Mouse (Mus musculus) kidney, postnatal 4 days (tissue): ENCODE measurements around the gene Mybpc2.

ENCODE experiments used
- DNase-seq, 2 experiments: peaks; one replicate each; pipeline ENCODE4 v3.0.0; 2021; ENCODE audit warnings: mixed read lengths in 2 of 2

Mybpc2 gene

DNA sequence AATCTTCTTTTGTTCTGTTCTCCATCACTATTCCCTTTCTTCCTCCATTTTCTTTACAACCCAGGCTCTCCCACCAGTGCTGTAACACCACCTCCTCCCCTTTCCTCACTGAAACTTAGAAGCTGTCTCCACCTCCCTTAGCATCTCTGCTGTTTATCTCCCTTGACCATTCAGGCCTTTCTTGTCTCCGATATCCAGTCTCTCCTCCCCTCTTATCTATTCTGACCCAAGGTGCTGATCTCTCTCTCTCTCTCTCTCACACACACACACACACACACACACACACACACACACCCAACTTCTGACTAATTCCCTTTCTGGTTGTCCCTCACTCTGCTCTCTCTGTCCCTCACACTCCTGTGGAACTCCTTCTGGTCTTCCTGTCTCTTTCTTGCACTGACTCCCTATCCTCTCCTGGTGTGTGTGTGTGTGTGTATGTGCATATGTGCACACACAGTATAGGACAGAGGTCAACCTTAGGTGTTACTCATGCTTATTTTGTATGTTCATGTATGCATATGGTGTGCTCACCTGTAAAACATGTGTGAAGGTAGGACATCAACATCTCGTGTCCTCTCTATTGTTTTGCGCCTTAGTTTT is 41.5 kb downstream of the Mybpc2 start:
- no peak for DNase-seq

DNA sequence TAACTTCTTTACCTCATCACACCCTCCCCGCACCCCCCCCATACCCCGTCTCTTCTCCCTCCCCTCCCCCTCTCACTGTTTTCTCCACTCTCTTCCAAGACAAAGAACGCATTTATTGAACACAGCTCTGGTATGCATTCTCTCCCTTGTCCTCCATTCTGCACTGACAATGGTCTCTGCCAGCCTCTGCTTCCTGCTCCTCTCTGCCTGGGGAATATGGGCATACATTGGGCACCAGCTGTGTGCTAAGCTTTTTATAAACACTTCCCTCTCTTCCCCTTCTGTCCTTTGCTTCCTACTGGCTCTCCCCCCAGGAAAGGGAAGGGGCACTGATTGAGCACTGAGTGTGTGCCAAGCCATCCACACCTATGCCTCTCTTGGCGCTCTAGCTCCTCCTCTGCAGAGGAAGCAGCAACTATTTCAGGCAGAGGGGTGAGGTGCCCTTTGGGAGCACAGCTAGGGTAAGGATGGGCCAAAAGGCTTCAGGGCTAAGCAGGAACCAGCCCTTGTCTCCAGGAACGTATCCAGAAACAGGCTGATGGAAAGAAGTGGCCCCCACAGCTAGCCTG is 49.3 kb downstream of the Mybpc2 start:
- no peak for DNase-seq

DNA sequence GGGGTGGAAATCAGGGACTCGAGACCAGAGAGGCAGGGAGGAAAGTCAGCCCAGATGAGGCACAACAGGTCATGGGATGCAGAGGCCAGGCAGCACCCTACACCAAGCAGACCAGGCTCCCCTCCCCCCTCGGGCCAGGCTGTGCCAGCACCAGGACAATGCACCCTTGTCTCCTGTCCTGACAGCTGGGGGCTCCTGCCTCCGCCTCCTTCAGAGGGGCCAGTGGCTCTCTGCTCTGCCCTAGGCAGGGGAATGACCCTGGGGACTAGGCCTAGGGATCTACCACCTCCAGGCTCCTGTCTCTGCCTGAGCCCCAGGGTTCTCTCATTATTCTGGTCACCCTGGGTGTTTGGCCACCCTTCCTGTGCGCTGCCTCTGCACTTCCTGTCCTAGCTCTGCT is 50.0 kb downstream of the Mybpc2 start:
- no peak for DNase-seq

DNA sequence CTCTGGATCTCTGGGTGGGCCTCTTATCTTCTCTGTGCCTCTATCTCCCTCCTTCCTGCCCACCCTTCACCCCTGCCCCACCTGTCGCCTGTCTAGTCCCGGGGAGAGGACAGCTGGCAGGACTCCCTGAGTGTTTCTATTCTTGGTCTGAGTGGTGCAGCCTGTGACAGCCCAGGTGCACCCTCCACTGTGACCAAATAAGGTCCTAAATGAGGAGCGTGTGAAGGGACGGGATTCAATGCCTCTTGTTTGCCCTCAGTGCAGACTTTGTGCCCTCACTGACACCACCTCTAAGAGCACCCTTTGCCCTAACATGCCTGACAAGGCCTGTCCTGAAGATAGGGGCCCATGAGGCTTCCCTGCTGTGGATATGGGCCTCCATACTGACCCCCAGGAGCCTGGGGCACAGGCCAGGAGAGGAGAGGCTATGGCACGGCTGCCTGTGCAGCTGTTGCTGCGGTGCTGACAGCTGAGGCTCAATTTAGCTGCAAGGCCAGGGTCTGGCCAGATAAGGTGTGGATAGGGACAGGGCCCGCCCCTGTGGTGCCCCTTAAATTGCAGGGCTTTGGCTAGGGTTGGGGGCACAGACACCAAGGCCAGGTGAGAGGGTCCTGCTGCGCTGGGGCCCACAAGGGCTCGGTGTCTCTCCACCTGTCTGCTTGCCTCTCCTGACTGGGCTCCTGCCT is 51.4 kb downstream of the Mybpc2 start:
- DNase-seq: no peak

DNA sequence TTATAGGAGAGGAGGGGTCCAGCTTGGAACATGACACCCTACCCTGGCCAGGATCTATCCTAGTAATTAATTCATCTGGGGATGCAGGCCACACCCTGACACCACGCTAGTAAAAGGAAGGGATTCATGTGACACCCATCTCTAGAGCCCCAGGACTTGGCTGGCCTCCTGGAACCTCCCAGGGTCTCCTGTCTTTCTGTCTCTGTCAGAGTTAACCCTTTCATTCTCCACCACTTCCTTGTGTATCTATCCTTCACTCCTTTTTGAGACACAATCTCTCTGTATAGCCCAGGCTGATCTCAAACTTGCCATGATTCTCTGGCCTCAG is 51.9 kb downstream of the Mybpc2 start:
- DNase-seq: no peak

DNA sequence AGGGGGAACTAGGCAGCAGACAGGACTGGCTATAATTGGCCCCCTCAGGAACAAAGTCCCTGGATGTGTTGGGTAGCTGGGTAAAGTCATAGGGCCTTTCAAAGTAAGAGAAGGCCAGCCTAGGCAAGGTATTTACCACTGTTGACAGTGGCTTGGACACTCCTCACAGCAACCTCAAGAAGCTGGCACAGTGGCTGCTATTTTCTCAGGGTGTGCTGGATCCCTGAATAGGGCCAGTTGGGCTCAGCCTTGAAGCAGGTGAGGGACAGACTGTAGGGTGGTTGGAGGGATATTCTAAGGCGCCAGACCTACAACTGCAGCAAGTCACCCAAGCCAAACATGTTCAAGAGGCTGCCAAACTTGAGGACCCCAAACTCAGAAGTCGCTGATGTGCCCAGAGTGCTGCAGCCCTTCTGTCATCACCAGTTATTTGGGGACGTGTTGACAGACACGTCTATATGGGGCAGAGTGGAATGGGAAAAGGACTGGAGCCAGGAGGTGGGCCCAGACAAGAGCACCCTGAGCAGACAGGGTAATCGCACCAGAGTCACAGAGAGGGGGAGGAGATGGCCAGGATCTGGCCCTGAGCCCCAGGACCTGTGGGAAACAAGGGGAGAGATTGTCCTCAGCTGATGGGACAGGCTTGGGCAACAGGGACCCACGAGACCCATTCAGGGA is 52.4 kb downstream of the Mybpc2 start:
- no peak for DNase-seq

DNA sequence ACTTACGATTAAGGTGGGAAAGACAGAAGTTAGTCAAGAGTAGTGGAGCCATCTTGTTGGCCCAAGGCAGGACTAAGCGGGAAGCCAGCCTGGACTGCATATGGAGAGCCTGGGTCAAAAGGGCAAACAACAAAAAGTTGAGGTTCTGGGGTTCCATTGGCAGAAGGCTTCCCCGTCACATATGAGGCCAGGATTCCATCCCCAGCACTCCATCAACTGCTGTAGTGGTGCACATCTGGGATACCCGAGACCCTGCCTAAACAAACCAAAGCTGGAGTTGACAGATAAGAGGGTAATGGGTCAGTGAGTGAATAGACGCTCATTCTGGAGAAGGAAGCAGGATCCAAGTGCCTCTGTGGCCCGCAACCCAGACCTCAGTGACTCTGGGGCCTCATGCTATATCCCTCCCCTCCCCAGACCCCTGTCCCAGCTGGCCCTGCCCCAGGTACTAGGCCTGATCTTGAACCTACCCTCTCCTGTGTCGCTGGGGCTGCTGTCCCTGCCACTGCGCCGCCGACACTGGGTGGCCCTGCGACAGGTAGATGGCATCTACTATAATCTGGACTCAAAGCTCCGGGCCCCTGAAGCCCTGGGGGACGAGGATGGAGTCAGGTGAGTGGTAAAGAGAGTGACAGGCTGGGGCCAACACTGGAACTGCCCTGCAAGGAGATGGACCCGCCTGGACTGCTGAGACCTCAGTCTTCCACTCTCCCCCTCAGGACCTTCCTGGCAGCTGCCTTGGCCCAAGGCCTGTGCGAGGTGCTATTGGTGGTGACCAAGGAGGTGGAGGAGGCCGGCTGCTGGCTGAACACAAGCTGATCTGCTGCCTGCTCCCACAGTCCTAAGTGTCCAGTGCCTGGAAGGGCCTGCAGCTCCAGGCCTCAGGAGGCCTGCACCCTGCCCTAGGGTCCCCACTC is 53.5 kb downstream of the Mybpc2 start:
- no peak for DNase-seq

DNA sequence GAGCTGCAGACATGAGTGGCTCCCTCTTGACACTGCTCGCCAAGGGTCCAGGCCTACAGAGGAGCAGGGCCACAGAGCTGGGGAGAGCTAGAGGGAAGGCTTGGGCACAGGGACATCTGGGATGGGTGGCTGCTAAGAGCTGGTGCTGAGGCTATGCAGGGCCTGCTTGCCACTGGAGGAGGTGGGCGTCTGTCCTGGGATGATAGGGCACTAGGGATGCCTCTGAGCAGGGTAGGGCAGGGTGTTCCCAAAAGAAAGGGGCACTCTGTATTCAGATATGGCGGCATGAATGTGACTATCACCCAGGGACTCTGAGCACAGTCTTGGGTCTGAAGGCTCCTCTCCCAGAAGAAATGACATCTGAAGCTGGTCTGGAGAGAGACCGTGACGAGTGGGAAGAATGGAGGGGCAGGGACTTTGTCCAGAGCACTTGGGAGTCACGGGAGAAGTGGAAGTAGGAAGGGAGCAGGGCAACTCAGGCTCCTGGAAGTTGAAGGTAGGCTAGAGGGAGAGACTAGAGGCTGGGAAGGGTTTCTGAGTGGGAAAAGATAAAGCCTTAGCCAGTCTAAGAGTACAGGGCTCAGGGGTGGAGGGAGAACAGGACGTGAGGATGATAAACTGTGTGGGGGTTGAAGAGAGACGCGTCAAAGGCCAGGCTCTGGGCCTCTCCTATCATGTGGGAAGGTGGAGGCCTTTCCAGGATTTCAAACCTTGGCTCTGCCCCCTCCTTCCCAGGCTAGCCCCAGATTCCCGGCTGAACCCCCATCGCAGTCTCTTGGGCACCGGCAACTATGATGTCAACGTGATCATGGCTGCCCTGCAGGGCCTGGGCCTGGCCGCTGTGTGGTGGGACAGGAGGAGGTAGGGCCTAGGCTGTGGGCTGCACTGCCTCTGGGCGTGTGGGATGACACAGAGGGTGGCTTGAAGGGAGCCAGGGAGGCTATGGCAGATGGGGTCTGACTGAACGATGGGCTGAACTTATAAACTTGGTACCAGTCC is 54.5 kb downstream of the Mybpc2 start:
- DNase-seq: no peak

DNA sequence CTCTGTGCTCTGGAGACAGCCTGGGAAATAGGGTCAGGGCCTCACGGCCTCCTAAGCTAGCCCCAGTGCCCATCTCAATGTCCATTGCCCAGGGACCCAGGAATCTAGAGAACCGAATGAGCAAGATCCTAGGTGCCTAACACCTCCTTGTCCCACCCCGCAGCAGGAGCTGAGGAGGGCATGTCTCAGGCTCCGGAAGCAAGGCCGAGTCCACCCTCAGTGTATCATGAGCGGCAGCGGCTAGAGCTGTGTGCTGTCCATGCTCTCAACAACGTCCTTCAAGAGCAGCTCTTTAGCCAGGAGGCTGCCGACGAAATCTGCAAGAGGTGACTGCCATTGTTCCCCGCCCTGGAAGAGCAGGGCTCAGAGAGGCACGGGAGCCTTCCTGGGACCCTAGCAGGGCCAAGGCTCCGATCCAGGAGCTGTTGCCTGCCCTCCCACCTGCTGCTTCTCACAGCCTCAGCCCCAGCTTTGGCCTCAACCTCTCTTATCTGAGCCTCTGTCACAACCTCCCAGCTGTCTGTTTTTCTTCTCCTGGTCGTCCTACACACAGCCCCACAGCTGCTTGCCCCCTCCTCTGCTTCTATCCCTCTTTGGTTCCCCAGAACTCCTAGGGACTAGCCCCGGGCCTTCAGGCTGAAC is 55.7 kb downstream of the Mybpc2 start:
- DNase-seq: no peak

DNA sequence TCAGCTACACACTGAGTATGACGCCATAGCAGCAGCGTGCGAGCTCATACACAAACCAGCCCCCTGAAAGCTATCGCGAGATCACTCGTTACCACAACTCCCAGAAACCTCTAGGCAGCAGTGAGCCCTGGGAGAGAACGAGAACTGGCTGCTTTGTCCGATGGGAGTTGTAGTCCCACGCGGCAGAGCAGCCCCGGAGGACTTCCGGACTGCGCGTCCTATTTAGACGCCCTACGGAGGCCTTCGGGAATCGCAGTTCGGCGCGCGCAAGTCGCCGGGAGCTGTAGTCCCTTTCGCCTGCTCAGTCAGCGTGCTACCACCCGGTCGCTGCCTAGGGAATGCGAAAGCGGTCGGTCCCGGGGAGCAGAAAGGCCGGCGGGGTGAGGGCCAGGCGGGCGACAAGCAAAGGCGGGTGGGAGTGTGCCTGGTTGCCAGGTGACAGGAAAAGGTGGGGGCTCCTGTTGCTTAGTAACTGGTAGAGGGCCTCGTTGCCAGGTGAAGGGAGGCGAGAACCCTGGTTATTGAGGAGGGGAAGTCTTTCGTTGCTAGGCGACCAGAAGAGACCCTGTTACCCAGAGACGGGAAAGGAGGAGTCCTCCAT is 56.5 kb downstream of the Mybpc2 start, which contains the start of gene Josd2:
TSS of gene Josd2 (plus strand) at position 170 of the 601 bp plus-strand sequence.
- peak; percentile 91 to 95 for DNase-seq

DNA sequence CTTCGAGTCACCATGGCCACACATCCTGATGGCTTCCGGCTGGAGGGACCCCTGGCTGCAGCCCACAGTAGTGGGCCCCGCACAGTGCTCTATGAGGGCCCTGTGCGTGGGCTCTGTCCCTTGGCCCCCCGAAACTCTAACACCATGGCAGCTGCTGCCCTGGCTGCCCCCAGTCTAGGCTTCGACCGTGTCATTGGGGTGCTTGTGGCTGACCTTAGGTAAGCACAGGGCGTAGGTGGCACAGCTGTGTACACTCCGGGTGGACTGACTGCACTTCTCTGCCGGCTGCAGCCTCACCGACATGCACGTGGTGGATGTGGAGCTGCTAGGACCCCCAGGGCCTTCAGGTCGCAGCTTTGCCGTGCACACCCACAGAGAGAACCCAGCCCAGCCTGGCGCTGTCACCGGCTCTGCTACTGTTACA is 57.6 kb downstream of the Mybpc2 start:
- no peak for DNase-seq

DNA sequence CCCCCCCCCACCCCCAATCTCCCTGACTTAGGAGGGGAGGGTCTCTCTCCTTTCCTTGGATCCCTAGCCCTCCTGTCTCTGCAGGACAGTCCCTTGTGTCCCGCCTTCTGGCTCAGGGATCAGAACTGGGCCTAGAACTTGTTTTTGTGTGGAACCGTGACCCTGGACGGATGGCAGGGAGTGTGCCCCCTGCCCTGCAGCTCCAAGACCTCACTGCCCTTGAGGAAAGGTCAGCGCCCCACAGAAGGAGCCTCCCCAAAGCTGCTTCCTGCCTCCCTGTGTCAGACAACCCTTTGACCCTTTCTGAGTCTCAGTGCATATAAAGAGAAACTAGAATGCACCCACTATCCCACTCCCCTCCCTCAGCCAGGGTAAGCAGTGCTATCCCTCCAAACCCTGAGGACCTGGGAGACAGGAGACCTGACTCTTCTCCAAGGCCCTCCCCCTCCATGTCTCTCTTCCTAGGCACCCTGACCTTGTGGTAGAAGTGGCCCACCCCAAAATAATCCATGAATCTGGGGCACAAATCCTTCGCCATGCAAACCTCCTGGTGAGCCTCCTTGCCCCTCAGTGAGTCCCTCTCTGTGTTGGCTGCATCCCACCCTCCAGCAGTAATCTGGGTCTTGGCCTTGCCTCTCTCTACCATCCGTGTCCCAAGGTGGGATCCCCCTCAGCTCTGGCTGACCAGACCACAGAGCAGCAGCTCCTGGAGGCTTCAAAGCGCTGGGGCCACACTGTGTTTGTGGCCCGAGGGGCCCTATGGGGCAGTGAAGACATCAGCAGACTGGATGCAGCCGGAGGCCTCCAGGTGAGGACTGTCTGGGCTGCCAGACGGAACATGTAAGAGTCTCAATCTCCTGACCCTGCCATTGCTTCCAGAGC is 58.2 kb downstream of the Mybpc2 start:
- no peak for DNase-seq

DNA sequence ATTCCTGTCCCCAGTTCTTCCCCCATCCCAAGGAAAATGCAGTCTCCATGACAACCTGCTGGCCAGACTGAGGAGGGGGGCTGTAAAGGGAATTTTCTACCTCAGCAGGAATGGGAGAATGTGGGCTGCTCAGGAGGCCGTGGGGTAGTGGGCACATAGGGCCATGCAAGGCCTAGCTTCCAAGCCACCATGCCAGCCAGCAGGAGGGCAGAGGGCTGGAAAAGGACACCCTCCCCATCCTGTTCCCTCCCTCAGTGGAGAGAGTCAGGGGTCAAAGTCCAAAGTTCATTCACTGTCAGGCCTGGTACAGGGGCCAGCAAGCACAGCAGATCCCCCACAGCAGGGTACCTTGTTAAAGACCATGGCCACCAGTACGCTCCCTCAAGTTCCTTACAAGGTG is 59.3 kb downstream of the Mybpc2 start, which contains the start of gene Aspdh:
TSS of gene Aspdh (plus strand) at position 281 of the 400 bp plus-strand sequence.
- peak in 1 of 2 experiments; percentile 39 for DNase-seq

DNA sequence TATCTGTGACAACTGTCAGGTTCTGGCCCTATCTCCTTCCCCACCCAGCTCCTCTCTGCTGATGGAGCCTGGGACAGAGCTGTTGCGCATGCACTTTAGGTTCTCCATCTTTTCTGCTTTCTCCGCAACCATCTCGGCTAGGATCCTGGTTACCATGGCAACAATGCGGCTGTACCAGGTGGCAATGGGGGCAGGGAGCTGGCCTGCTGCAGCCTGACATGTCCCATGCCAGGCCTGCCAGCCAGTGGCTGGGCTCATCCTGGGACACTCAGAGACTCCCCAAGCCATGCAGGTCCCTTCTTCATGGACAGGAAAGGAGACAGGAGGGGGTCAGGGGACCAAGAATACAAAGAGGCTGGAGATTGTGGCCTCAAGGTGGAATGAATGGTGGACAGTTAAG is 59.9 kb downstream of the Mybpc2 start:
- no peak for DNase-seq

DNA sequence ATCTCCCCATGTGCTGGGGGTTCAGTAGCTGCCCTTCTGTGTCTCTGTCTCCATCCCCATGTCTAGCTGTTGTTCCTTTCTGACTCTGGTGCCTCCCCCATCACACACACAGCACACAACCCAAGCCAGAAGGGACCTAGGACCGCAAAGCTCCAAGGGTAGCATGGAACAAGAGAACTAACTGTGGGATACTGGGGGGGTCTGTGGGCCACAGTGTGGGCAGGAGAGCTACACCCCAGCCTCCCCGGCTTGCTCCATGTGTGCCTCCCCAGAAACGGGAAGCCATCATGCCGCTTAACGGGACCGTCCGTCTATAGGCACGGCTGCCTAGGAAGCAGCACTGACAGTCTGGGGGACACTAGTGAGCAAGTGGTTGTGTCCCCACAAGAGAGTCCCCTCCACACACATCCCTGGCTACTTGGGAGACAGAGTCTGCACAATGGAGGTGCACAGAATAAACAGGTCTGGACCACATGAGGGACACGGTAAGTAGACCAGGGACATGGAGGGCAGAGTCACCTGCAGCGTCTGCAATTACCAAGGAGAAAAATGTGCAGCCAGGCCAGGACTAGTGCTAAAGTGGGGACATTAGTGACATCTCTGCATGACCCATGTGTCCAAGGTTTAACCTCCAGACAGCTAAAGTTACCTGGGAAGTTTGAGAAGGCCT is 60.8 kb downstream of the Mybpc2 start:
- DNase-seq: no peak

DNA sequence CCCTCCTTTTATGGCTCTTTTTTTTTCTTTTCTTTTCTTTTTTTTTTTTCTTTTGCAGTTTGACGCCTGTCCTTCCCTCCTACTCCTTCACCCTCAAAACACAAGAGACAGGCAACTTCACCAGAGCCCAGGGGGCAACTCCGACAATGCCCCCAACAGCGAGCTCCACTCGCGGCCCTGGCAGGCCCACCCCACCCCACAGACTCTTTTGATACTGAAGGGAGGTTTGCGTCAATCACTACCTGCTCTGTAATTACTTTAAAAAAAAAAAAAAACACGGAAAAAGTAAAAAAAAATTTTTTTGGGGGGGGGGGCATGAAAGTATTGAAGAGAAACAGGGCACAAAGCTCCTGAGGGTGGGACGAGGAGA is 61.4 kb downstream of the Mybpc2 start:
- DNase-seq: no peak

DNA sequence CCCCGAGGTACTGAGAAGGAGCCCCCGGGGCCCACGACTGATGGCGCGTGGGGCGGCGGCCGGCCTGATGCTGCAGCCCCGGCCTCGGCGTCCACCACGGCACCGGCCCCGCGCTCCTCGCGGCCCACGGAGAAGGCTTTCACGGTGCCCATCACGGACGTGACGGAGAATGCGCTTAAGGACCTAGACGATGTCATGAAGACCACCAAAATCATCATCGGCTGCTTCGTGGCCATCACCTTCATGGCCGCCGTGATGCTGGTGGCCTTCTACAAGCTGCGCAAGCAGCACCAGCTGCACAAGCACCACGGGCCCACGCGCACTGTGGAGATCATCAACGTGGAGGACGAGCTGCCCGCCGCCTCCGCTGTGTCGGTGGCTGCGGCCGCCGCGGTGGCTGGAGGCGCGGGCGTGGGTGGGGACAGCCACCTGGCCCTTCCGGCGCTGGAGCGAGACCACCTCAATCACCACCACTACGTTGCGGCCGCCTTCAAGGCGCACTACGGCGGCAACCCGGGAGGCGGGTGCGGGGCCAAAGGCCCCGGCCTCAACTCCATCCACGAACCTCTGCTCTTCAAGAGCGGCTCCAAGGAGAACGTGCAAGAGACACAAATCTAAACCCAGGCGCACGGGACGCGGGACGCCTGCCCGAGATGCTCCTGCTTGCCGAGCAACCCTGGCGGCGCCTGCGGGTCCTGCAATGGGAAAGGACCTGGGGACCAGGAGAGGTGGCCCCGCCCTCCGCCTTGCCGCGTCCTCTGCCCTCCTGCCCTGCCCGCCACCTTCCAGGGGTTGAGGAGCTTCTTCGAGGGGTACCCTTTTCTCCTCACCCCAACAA is 62.0 kb downstream of the Mybpc2 start:
- DNase-seq: peak; percentile 79 to 84
